Mouse (Mus musculus) cerebellum, adult 2 months (tissue): ENCODE measurements at regions not wholly inside any gene's neighbourhood (a gene's known extent, or its start where the extent isn't known, plus 50 kb on each side); places are given as distances from the start of the nearest gene placed in this dataset.

Source experiments
- CTCF ChIP-seq: fragments of 200-500 bp; IDR thresholded peaks from 2 replicates; pipeline ENCODE4 v1.5.1; 2011; ENCODE audit warnings: low read depth, mild to moderate bottlenecking, control low read depth, low read length, moderate library complexity, borderline replicate concordance; ENCODE audit not compliant: insufficient read depth
- POLR2A ChIP-seq: fragments of 200-500 bp; IDR thresholded peaks from 2 replicates; pipeline ENCODE4 v1.6.1; 2011; ENCODE audit warnings: low read length, control low read depth, borderline replicate concordance; ENCODE audit not compliant: insufficient read depth

- TF ChIP-seq CTCF (no peak), POLR2A (no peak)
These were observed 321.7 kb upstream of the Ubash3b start for GRCm38 (mm10) chr9:41483218-41483617.
